Mouse (Mus musculus) heart, embryonic 10.5 days (tissue): ENCODE results near the gene Nt5dc1. TPM values are rescaled to one million over a fixed set of nuclear protein-coding genes. Genes with fewer than 3 reads are reported as not detected.
"Not testable (repeated sequence)": the region's sequence is repeated elsewhere in the genome, so short reads cannot be mapped to it uniquely, and the experiment has no call there.

Source experiments
- DNase-seq: peaks from one replicate; pipeline ENCODE4 v3.0.0-alpha.2; 2017; ENCODE audit warnings: low spot score
- H3K27ac ChIP-seq: fragments of 300-500 bp; sonication (generic); 2 replicates; pipeline ENCODE4 v1.5.1; 2016; ENCODE audit warnings: mild to moderate bottlenecking
- H3K27me3 ChIP-seq: fragments of 300-500 bp; sonication (generic); 2 replicates; pipeline ENCODE4 v1.6.1; 2016; ENCODE audit warnings: mild to moderate bottlenecking; ENCODE audit not compliant: poor library complexity, insufficient read depth, severe bottlenecking
- H3K36me3 ChIP-seq: fragments of 300-500 bp; sonication (generic); 2 replicates; pipeline ENCODE4 v1.6.1; 2016; ENCODE audit warnings: mild to moderate bottlenecking, moderate library complexity
- H3K4me1 ChIP-seq: fragments of 300-500 bp; sonication (generic); 2 replicates; pipeline ENCODE4 v1.6.1; 2016; ENCODE audit warnings: mild to moderate bottlenecking
- H3K4me3 ChIP-seq: fragments of 300-500 bp; sonication (generic); 2 replicates; pipeline ENCODE4 v1.5.1; 2016; ENCODE audit warnings: mild to moderate bottlenecking, moderate library complexity
- H3K9me3 ChIP-seq: fragments of 300-500 bp; sonication (generic); 2 replicates; pipeline ENCODE4 v1.6.1; 2016; ENCODE audit warnings: mild to moderate bottlenecking, moderate library complexity
- whole genome bisulfite sequencing: fragments of 180-500 bp; shearing (Covaris S2); methylation state at CpG from one replicate; pipeline ENCODE4 v1.1.7; 2016; 5-methylcytosine and 5-hydroxymethylcytosine counted together
- polyA plus RNA-seq: library from polyadenylated mRNA; unstranded; fragments of >200 nt; fragmentation: Nextera tagmentation; extraction: Ambion mirVana; gene quantifications from 2 replicates; pipeline ENCODE4 v1.2.1, GENCODE M21; 2016

The Nt5dc1 gene
- 7.3 and 8.2 TPM in 2 replicates for polyA plus RNA-seq

- under 1% methylated on average over 49 of the region's 49 CpGs for WGBS
- Histone ChIP-seq H3K36me3 (no peaks in the 10 kb centered on the region), H3K27me3 (no peaks in the 10 kb centered on the region), H3K4me3 (peak within 1 kb of the TSS; percentile 75), H3K27ac (peak within 1 kb of the TSS; percentile 95), H3K9me3 (no peaks in the 10 kb centered on the region), H3K4me1 (peaks cover 7% of the 10 kb centered on the region; the same call in 1 of the 2 replicates)
- peak; percentile 99 for DNase-seq
Measured at GRCm38 (mm10) chr10:34418204-34418756, at the start of gene Nt5dc1. Nt5dc1 (minus strand) TSS chr10:34418552.

GRCm38 (mm10) chr10:34464321-34464720, 46.0 kb upstream of the Nt5dc1 start:
- Histone ChIP-seq H3K27ac (no peak overlapping the region), H3K27me3 (no peaks in the 10 kb centered on the region), H3K4me1 (no peaks in the 10 kb centered on the region), H3K36me3 (no peaks in the 10 kb centered on the region), H3K4me3 (no peak overlapping the region), H3K9me3 (no peaks in the 10 kb centered on the region)
- 78% methylated on average over 4 of the region's 4 CpGs for WGBS
- no peak for DNase-seq

GRCm38 (mm10) chr10:34461451-34461850, 43.1 kb upstream of the Nt5dc1 start:
- WGBS = 66% methylated on average over 4 of the region's 4 CpGs
- H3K9me3 ChIP-seq = no peaks in the 10 kb centered on the region
- no peak for DNase-seq

GRCm38 (mm10) chr10:34449469-34449868, 31.1 kb upstream of the Nt5dc1 start:
- Histone ChIP-seq H3K4me3 (no peak overlapping the region), H3K27ac (no peak overlapping the region), H3K9me3 (no peaks in the 10 kb centered on the region), H3K27me3 (no peaks in the 10 kb centered on the region), H3K4me1 (no peaks in the 10 kb centered on the region), H3K36me3 (no peaks in the 10 kb centered on the region)
- 58% methylated on average over 1 of the region's 1 CpGs for WGBS
- no peak for DNase-seq

More at GRCm38 (mm10) chr10:34461451-34461850, 43.1 kb upstream of the Nt5dc1 start:
- Histone ChIP-seq H3K36me3 (no peaks in the 10 kb centered on the region), H3K4me1 (no peaks in the 10 kb centered on the region), H3K4me3 (no peak overlapping the region), H3K27ac (no peak overlapping the region), H3K27me3 (no peaks in the 10 kb centered on the region)

DNA sequence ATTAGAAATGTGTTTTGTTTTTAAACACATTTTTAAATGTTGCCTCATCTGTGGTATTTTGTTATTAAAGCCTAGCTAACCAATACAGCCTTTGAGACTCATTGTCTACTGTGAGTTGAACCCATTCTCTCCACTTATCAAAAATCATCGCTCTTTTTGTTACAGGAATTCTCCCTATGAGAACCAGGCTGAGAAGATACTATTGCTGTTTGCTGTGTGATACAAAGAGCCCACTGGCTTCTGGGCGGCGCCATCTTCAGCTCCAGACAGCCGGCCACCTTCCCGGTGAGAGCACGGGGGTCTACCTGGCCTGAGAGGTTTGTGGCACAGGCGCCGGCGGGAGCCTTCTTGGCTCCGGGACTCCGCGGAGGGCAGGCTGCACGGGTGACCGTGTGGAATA, 15.8 kb upstream of the Nt5dc1 start:
- not testable (repeated sequence) for H3K27me3 ChIP-seq, H3K36me3 ChIP-seq, H3K4me3 ChIP-seq, H3K27ac ChIP-seq, DNase-seq, H3K4me1 ChIP-seq, H3K9me3 ChIP-seq
- WGBS = 86% methylated on average over 7 of the region's 14 CpGs

GRCm38 (mm10) chr10:34431783-34432182, 13.4 kb upstream of the Nt5dc1 start:
- DNase-seq = no peak
- Histone ChIP-seq H3K27me3 (no peaks in the 10 kb centered on the region), H3K4me1 (no peaks in the 10 kb centered on the region), H3K36me3 (no peaks in the 10 kb centered on the region), H3K9me3 (no peaks in the 10 kb centered on the region), H3K27ac (no peak overlapping the region), H3K4me3 (no peak overlapping the region)

GRCm38 (mm10) chr10:34418794-34419193, 442 bp upstream of the Nt5dc1 start:
- H3K36me3 ChIP-seq, H3K9me3 ChIP-seq, H3K27me3 ChIP-seq, DNase-seq, H3K4me1 ChIP-seq: not testable (repeated sequence)
- Histone ChIP-seq H3K27ac (peak overlapping the region; percentile 95; the same call in 1 of the 2 replicates), H3K4me3 (peak overlapping the region; percentile 75)
- WGBS = 78% methylated on average over 4 of the region's 4 CpGs

- Histone ChIP-seq H3K9me3 (no peaks in the 10 kb centered on the region), H3K27ac (no peak overlapping the region), H3K4me1 (no peaks in the 10 kb centered on the region), H3K4me3 (no peak overlapping the region), H3K36me3 (peaks cover 29% of the 10 kb centered on the region), H3K27me3 (no peaks in the 10 kb centered on the region)
- DNase-seq = no peak
Measured at GRCm38 (mm10) chr10:34399267-34399666, 19.1 kb downstream of the Nt5dc1 start.

- H3K4me3 ChIP-seq = no peak overlapping the region
- no peak overlapping the region for H3K27ac ChIP-seq
- no peaks in the 10 kb centered on the region for H3K27me3 ChIP-seq
- H3K4me1 ChIP-seq = no peaks in the 10 kb centered on the region
- no peak for DNase-seq
- peaks cover 11% of the 10 kb centered on the region; the same call in 1 of the 2 replicates for H3K36me3 ChIP-seq
- WGBS = 86% methylated on average over 4 of the region's 4 CpGs
- H3K9me3 ChIP-seq = no peaks in the 10 kb centered on the region
Measured at GRCm38 (mm10) chr10:34396959-34397358, 21.4 kb downstream of the Nt5dc1 start.

DNA sequence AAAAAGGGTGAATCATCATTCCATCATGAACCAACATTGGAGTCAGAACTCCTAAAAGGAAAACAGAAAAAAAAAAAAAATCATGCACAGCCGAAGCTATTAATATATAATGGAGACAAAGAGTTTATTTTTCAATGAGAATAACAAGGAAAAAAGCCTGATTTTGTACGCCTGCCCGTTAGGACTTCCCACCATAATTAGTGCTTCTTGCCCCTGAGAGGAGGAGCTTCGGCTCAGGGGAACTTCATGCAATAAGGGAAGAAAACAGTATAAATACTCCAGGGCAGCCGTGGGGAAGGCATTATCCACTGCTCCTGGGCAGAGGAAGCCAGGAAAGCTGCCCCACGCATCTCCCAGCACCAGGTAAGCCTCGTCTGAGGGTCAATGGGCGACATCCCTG, 28.7 kb downstream of the Nt5dc1 start, which contains the start of gene Col10a1:
Col10a1 (plus strand) TSS at position 301 of the 400 bp plus-strand sequence.
- H3K4me1 ChIP-seq = no peaks in the 10 kb centered on the region
- 74% methylated on average over 8 of the region's 8 CpGs for WGBS
- no peaks in the 10 kb centered on the region for H3K27me3 ChIP-seq
- H3K27ac ChIP-seq = no peak within 1 kb of the TSS
- H3K36me3 ChIP-seq = peaks cover 4% of the 10 kb centered on the region; the same call in 1 of the 2 replicates
- no peaks in the 10 kb centered on the region for H3K9me3 ChIP-seq
- DNase-seq = no peak
- no peak within 1 kb of the TSS for H3K4me3 ChIP-seq

- Histone ChIP-seq H3K4me3 (no peak overlapping the region), H3K36me3 (0 out of 2 replicates have a peak, but pooled peaks cover 3% of the 10 kb centered on the region), H3K27ac (no peak overlapping the region), H3K27me3 (no peaks in the 10 kb centered on the region), H3K9me3 (no peaks in the 10 kb centered on the region), H3K4me1 (no peaks in the 10 kb centered on the region)
- 86% methylated on average over 5 of the region's 5 CpGs for WGBS
- no peak for DNase-seq
Measured at GRCm38 (mm10) chr10:34385636-34386035, 32.7 kb downstream of the Nt5dc1 start.

GRCm38 (mm10) chr10:34373332-34373731, 45.0 kb downstream of the Nt5dc1 start:
- no peak for DNase-seq
- Histone ChIP-seq H3K4me1 (no peaks in the 10 kb centered on the region), H3K36me3 (no peaks in the 10 kb centered on the region), H3K27me3 (no peaks in the 10 kb centered on the region), H3K27ac (no peak overlapping the region), H3K4me3 (no peak overlapping the region), H3K9me3 (no peaks in the 10 kb centered on the region)
- 92% methylated on average over 7 of the region's 7 CpGs for WGBS

- WGBS = 67% methylated on average over 5 of the region's 5 CpGs
- Histone ChIP-seq H3K36me3 (no peaks in the 10 kb centered on the region), H3K9me3 (no peaks in the 10 kb centered on the region), H3K27me3 (no peaks in the 10 kb centered on the region), H3K4me1 (no peaks in the 10 kb centered on the region), H3K4me3 (no peak overlapping the region), H3K27ac (no peak overlapping the region)
- DNase-seq = no peak
Measured at GRCm38 (mm10) chr10:34368138-34368537, 50.2 kb downstream of the Nt5dc1 start.

DNA sequence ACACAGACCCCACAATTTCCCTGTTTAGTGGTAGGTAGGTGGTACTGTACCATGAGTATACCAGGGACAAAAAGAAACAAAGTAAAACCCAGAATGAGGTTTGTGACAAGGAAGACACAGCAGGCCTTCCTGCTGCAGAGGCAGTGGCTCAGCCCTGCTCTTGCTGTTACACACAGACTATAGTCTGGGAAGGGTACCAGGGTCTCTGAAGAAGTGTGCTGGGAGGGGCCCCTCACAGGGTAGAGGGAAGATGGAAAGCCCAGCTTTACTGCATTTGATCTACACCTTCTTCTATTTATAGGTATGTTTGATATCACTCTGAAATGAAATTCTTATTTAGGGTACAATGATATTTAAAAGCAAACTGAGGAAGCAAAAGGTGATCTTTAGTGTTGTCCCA, 54.6 kb downstream of the Nt5dc1 start:
- Histone ChIP-seq H3K27ac (no peak overlapping the region), H3K36me3 (no peaks in the 10 kb centered on the region), H3K4me3 (no peak overlapping the region), H3K27me3 (no peaks in the 10 kb centered on the region), H3K9me3 (no peaks in the 10 kb centered on the region), H3K4me1 (no peaks in the 10 kb centered on the region)
- no peak for DNase-seq
